Mouse (Mus musculus) brain, embryonic 14.5 days (tissue): ENCODE data around the gene Gnb2.

Experiments used
- CTCF ChIP-seq: fragments of 200-500 bp; IDR thresholded peaks from 2 replicates; pipeline ENCODE4 v1.5.1; 2012; ENCODE audit warnings: inconsistent platforms, mild to moderate bottlenecking, moderate library complexity, borderline replicate concordance; ENCODE audit not compliant: insufficient read depth, insufficient read length; ENCODE audit errors: extremely low read depth
- POLR2A ChIP-seq: fragments of 200-500 bp; IDR thresholded peaks from 2 replicates; pipeline ENCODE4 v1.6.1; 2012; ENCODE audit warnings: mild to moderate bottlenecking, inconsistent platforms, borderline replicate concordance; ENCODE audit not compliant: poor library complexity, insufficient read depth, insufficient read length, severe bottlenecking; ENCODE audit errors: extremely low read depth

DNA sequence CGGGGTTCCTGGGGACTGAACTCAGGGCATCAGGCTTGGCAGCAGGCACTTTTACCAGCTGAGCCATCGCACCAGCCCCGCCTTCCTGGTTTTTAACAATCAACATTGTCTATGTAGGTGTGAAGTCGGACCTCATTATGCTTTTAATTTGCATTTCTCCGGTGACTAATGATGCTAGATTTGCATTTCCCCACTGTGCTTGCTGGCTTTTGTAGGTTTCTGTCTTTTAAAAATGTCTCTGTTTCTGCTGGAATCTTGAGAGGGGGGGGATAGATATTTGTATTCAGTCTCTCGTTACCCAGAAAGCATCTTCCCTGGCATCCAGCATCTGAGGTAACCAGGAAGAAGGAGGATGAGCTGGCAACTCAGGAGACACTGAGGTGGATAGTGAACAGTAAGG is 28.2 kb upstream of the Gnb2 start:
- TF ChIP-seq CTCF (no peak), POLR2A (no peak)
